Mouse (Mus musculus) spleen, adult 2 months (tissue): ENCODE measurements around the gene Arhgef3.

Experiments
- CTCF ChIP-seq: fragments of 200-500 bp; IDR thresholded peaks from 2 replicates; pipeline ENCODE4 v1.5.1; 2011; ENCODE audit warnings: mild to moderate bottlenecking, inconsistent platforms; ENCODE audit not compliant: insufficient read depth, insufficient read length, insufficient replicate concordance; ENCODE audit errors: extremely low read depth
- POLR2A ChIP-seq: fragments of 200-500 bp; IDR thresholded peaks from 2 replicates; pipeline ENCODE4 v1.6.1; 2011; ENCODE audit warnings: low read depth, low read length, inconsistent platforms

- TF ChIP-seq CTCF = no peak
- no peak for TF ChIP-seq POLR2A
These were observed 99.5 kb downstream of the Arhgef3 start for GRCm38 (mm10) chr14:27214232-27214631.
